Mouse (Mus musculus) limb, embryonic 12.5 days (tissue): ENCODE measurements around the gene Cx3cr1. TPM values are rescaled to one million over a fixed set of nuclear protein-coding genes. Genes with fewer than 3 reads are reported as not detected.

Experiments
- ATAC-seq: fragments of 200-750 bp; cut with Nextera tagmentation; 2 replicates; pipeline ENCODE4 v1.8.0; 2017; ENCODE audit warnings: low read depth, moderate TSS enrichment; ENCODE audit not compliant: insufficient number of reproducible peaks, insufficient read depth, low FRiP score, low TSS enrichment
- H3K27ac ChIP-seq: fragments of 300-500 bp; sonication (generic); 2 replicates; pipeline ENCODE4 v1.5.1; 2016; ENCODE audit warnings: mild to moderate bottlenecking, moderate library complexity
- H3K27me3 ChIP-seq: fragments of 300-500 bp; sonication (generic); 2 replicates; pipeline ENCODE4 v1.6.1; 2016; ENCODE audit warnings: mild to moderate bottlenecking, moderate library complexity
- H3K36me3 ChIP-seq: fragments of 300-500 bp; sonication (generic); 2 replicates; pipeline ENCODE4 v1.6.1; 2016; ENCODE audit warnings: mild to moderate bottlenecking, moderate library complexity
- H3K4me1 ChIP-seq: fragments of 300-500 bp; sonication (generic); replicated peaks from 2 replicates; pipeline ENCODE4 v1.6.1; 2016
- H3K4me2 ChIP-seq: fragments of 300-500 bp; sonication (generic); 2 replicates; pipeline ENCODE4 v1.6.1; 2016; ENCODE audit warnings: mild to moderate bottlenecking, moderate library complexity
- H3K4me3 ChIP-seq: fragments of 300-500 bp; sonication (generic); replicated peaks from 2 replicates; pipeline ENCODE4 v1.5.1; 2016; ENCODE audit warnings: mild to moderate bottlenecking
- H3K9ac ChIP-seq: fragments of 300-500 bp; sonication (generic); replicated peaks from 2 replicates; pipeline ENCODE4 v1.6.1; 2016; ENCODE audit warnings: mild to moderate bottlenecking, moderate library complexity
- H3K9me3 ChIP-seq: fragments of 300-500 bp; sonication (generic); 2 replicates; pipeline ENCODE4 v1.6.1; 2016; ENCODE audit warnings: mild to moderate bottlenecking, moderate library complexity
- WGBS: fragments of 180-500 bp; shearing (Covaris S2); methylation state at CpG from one replicate; pipeline ENCODE4 v1.1.7; 2016; 5-methylcytosine and 5-hydroxymethylcytosine counted together
- polyA plus RNA-seq: library from polyadenylated mRNA; unstranded; fragments of >200 nt; fragmentation: Nextera tagmentation; extraction: Ambion mirVana; gene quantifications from 2 replicates; pipeline ENCODE4 v1.2.1, GENCODE M21; 2016

Gene Cx3cr1
- polyA plus RNA-seq, 1 experiment from 2014 or later: 5.9 TPM

- H3K4me3 ChIP-seq: no peak overlapping the region
- no peak overlapping the region for H3K27ac ChIP-seq
- peaks cover 9% of the 10 kb centered on the region; the same call in 1 of the 2 replicates for H3K9me3 ChIP-seq
- no peak overlapping the region for H3K9ac ChIP-seq
- H3K4me1 ChIP-seq: peaks cover 6% of the 10 kb centered on the region; the same call in 1 of the 2 replicates
- 68% methylated on average over 8 of the region's 8 CpGs for WGBS
- 0 out of 2 replicates have a peak, but pooled peaks have one; percentile 26 for ATAC-seq
- 0 out of 2 replicates have a peak, but pooled peaks cover 3% of the 10 kb centered on the region for H3K27me3 ChIP-seq
- no peaks in the 10 kb centered on the region for H3K36me3 ChIP-seq
- no peak overlapping the region for H3K4me2 ChIP-seq
Observed at GRCm38 (mm10) chr9:119854170-119854569, 215.5 kb downstream of the Cx3cr1 start.

GRCm38 (mm10) chr9:119853071-119853846, 216.4 kb downstream of the Cx3cr1 start:
- Histone ChIP-seq H3K4me1 (peaks cover 15% of the 10 kb centered on the region), H3K36me3 (no peaks in the 10 kb centered on the region), H3K9ac (no peak overlapping the region), H3K4me3 (no peak overlapping the region), H3K4me2 (no peak overlapping the region), H3K9me3 (peaks cover 9% of the 10 kb centered on the region; the same call in 1 of the 2 replicates), H3K27me3 (0 out of 2 replicates have a peak, but pooled peaks cover 3% of the 10 kb centered on the region), H3K27ac (no peak overlapping the region)
- no peak for ATAC-seq
- WGBS: 73% methylated on average over 2 of the region's 2 CpGs

DNA sequence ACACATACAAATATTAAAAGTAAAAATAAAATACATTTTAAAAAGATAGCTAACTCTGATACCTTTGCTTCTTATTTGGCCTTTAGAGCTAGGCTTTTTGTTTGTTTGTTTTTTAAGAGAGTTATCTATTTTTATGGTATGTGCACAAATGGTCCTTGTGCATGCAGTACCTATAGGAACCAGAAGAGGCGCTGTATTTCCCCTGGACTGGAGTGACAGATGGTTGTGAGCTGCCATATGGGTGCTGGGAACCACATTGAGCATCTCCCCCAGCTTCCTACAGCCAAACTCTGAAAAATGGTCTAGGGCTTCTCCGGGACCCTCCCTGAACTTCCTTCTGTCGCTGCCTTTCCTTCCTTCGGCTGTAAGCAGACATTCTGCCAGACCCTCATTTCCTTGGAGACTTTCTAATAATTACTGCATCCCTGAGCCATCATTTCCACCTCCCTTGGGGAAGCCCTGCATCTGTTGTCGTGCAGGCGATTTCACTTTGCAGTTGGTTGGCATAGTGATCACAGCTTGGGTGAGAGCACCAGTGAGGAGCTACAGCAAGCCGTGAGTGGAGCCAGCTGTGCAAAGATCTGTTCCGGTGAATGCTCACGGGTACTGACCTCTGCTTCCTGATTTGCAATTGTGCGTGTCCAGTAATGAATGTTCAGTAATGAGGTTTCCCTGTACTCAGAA, 217.2 kb downstream of the Cx3cr1 start:
- 70% methylated on average over 10 of the region's 10 CpGs for WGBS
- Histone ChIP-seq H3K9ac (no peak overlapping the region), H3K4me3 (no peak overlapping the region), H3K27ac (no peak overlapping the region), H3K27me3 (0 out of 2 replicates have a peak, but pooled peaks cover 3% of the 10 kb centered on the region), H3K4me1 (peaks cover 15% of the 10 kb centered on the region), H3K4me2 (no peak overlapping the region), H3K36me3 (no peaks in the 10 kb centered on the region), H3K9me3 (peaks cover 6% of the 10 kb centered on the region; the same call in 1 of the 2 replicates)
- no peak for ATAC-seq

Other genes starting within 250 kb of the Cx3cr1 start
- gene Scn11a, start 244.4 kb downstream of the Cx3cr1 start, polyA plus RNA-seq: 0.22 and 0.28 TPM in 2 replicates
- 63.7 and 66.2 TPM in 2 replicates for gene Wdr48, start 175.0 kb downstream of the Cx3cr1 start, polyA plus RNA-seq
- gene Gorasp1, start 132.3 kb downstream of the Cx3cr1 start, polyA plus RNA-seq: 29.7 and 30.8 TPM in 2 replicates
- gene Ttc21a, start 132.3 kb downstream of the Cx3cr1 start, polyA plus RNA-seq: 0.31 and 0.44 TPM in 2 replicates
- 4.6 and 4.8 TPM in 2 replicates for gene Csrnp1, start 85.2 kb downstream of the Cx3cr1 start, polyA plus RNA-seq
- 0.44 and 0.59 TPM in 2 replicates for gene Xirp1, start 46.3 kb downstream of the Cx3cr1 start, polyA plus RNA-seq
- not detected in 2 replicates for gene Ccr8, start 22.2 kb upstream of the Cx3cr1 start, polyA plus RNA-seq
- gene Slc25a38, start 40.5 kb upstream of the Cx3cr1 start, polyA plus RNA-seq: 34.1 and 37.1 TPM in 2 replicates
- gene Rpsa, start 57.8 kb upstream of the Cx3cr1 start, polyA plus RNA-seq: 1,149 and 1,159 TPM in 2 replicates
- gene Mobp, start 79.8 kb upstream of the Cx3cr1 start, polyA plus RNA-seq: not detected in 2 replicates
- gene Myrip, start 231.6 kb upstream of the Cx3cr1 start, polyA plus RNA-seq: 0.38 TPM in 1 of 2 replicates, not detected in the other